Mouse (Mus musculus) CH12.LX (cell line): ENCODE data around the gene Lrtm1.

Experiments
- CTCF ChIP-seq, 2 experiments: IDR thresholded peaks in 1 of 2; conservative IDR thresholded peaks in 1 of 2; 2 replicates each; pipeline ENCODE4 v1.5.1; 2011 to 2012; ENCODE audit warnings: low read depth in 2 of 2, low read length in 2 of 2, improper control_type of control experiment in 1 of 2, inconsistent platforms in 1 of 2, mild to moderate bottlenecking in 1 of 2, moderate library complexity in 1 of 2
- MAX ChIP-seq: IDR thresholded peaks from 2 replicates; pipeline ENCODE4 v1.6.1; 2011; ENCODE audit warnings: low read length, improper control_type of control experiment

DNA sequence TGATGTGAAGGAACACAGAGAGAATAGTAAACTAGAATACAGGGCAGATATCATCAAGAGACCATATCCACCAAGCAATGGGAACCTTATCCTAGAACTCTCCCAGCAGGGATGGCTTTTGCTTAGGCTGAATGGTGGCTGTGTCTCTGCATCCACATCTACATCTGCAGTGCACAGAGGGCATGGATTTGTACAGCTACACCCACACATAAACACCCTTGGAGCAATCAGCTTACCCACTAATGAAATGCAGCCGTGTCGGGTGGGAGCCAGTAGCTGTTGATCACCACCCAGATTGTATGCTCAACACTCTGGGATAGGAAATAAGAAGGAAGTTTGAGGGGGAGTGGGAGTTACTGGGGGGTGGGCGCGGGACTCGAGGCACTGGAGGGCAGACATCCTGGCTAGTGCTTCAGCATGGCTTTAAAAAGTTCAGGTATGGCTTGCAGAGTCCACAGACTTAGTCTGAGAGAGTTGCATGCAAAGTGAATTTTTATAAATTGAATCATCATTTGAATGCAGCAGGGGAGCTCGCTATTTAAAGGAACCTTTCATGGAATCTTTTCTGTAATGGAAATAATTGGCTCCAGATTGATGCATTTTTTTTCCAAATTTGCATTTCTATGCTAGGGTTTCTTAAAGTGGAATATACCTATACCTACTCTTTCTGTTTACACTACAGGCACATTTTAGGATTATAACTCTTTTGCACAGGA is 10.5 kb downstream of the Lrtm1 start:
- no peak for TF ChIP-seq CTCF (conservative IDR thresholded peaks at IDR 0.05 in 1 of 2, IDR thresholded peaks at IDR 0.05 in 1 of 2; ENCODE audit: low read depth in 2 of 2, low read length in 2 of 2)
- TF ChIP-seq MAX = no peak
